ENCODE assay signal across 21 mouse cellular contexts in the genomic region with DNA sequence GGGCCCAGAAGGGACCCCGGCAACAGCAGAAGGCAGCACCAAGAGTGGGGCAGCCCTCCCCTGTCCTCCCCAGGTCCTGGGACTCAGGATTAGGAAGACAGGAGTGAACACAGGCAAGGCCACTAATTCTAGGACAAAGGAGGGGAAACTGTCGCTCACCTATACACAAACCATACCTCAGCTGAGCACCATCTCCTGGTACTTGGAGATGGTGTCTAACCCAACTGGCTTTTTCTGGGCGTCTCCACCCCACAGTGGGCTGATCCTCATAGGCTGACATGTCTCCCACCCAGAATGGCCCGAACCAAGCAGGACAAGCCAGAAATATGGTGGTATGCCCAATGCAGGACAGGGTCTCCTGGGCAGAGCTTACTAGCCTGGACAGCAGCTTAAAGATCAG. TPM values are rescaled to one million over a fixed set of nuclear protein-coding genes. Genes with fewer than 3 reads are reported as not detected.
DNase-seq lines count a peak whose midpoint lies in the region; TF ChIP-seq lines count a peak whose summit lies in the region.
"Had no signal": no experiment of that assay in that cellular context is flagged by ENCODE, and none has a peak within 500 bp of the region (broad histone marks: within the 10 kb centered on the region; RNA-seq: fewer than 3 reads in every experiment).

No protein-coding gene starts in this region.

- intact Hi-C loops in gastrocnemius, adult 2 months (cut with DNase I) = no loop called here
- intact Hi-C loops in gastrocnemius, postnatal 36 days (cut with DNase I) = no loop called here
- intact Hi-C loops in heart, postnatal 10 days (cut with DNase I) = loop anchor here (10.0 kb wide), 1 partner anchor 252 kb away; no protein-coding TSS in a partner anchor
- intact Hi-C loops in heart, postnatal 25 days (cut with DNase I) = no loop called here

- H3K4me3 ChIP-seq in gastrocnemius, adult 2 months = peak overlapping the region; percentile 25; the same call in 1 of the 2 replicates
- H3K4me3 ChIP-seq: embryonic facial prominence, embryonic 10.5 days; embryonic facial prominence, embryonic 13.5 days; erythroblast, embryonic 14.5 days; forebrain, embryonic 12.5 days; forebrain, embryonic 15.5 days; heart, embryonic 15.5 days; hindbrain, embryonic 12.5 days; hindbrain, embryonic 15.5 days had no signal

- H3K27ac ChIP-seq in gastrocnemius, adult 2 months = peak overlapping the region; percentile 88
- H3K27ac ChIP-seq: embryonic facial prominence, embryonic 10.5 days; embryonic facial prominence, embryonic 13.5 days; forebrain, embryonic 12.5 days; forebrain, embryonic 15.5 days; heart, embryonic 15.5 days; hindbrain, embryonic 12.5 days; hindbrain, embryonic 15.5 days had no signal

- peak; percentile 17 for DNase-seq in adrenal gland, adult 2 months
- DNase-seq in adrenal gland, postnatal 10 days = no peak
- DNase-seq in gastrocnemius, adult 2 months = no peak
- no peak for DNase-seq in gastrocnemius, postnatal 36 days
- DNase-seq in heart, postnatal 10 days = peak; percentile 4 to 7
- no peak for DNase-seq in heart, postnatal 25 days (ENCODE audit: low spot score)
- peak; percentile 36 for DNase-seq in testis, postnatal 10 days (ENCODE audit: low spot score)
- no peak for DNase-seq in testis, postnatal 14 days (ENCODE audit: low spot score)
- DNase-seq: cerebellum, adult 18-20 months; cerebellum, adult 9-10 months; cerebellum, postnatal 25 days; embryo, embryonic 11 days; kidney, adult 2 months had no signal

- no peak for TF ChIP-seq CTCF in gastrocnemius, adult 2 months (IDR thresholded peaks at IDR 0.05)

RNA-seq across cellular contexts. Expression of gene Coq8a, which starts 26.8 kb away (rescaled TPM):
- total RNA-seq in adrenal gland, adult 2 months (2021) = 100 to 1,000 TPM; 290 to 315 TPM
- 141 and 188 TPM in 2 replicates for polyA plus RNA-seq in adrenal gland, adult 2 months (2012; rRNA removed)
- 1,000 to 10,000 TPM; 1,138 to 1,532 TPM for total RNA-seq in adrenal gland, postnatal 10 days (2021)
- total RNA-seq in gastrocnemius, adult 2 months (2021) = 1,000 to 10,000 TPM in 1 of 2 experiments, 100 to 1,000 TPM in 1; 633 to 1,638 TPM
- total RNA-seq in gastrocnemius, postnatal 36 days (2021) = 1,000 to 10,000 TPM in 1 of 2 experiments, 100 to 1,000 TPM in 1; 793 to 1,026 TPM
- total RNA-seq in heart, postnatal 10 days (2021) = 100 to 1,000 TPM; 568 to 689 TPM
- total RNA-seq in heart, postnatal 25 days (2021) = 100 to 1,000 TPM; 810 to 852 TPM

Comparison
In these comparisons a context has a peak if more than half of its experiments do, and no peak if none do; other contexts are left out.
1. DNase-seq: peak in adrenal gland, adult 2 months (single experiment), heart, postnatal 10 days (2 of 2) and testis, postnatal 10 days (single experiment); none in adrenal gland, postnatal 10 days (single experiment), gastrocnemius, adult 2 months (single experiment), gastrocnemius, postnatal 36 days (0 of 2), heart, postnatal 25 days (single experiment) and testis, postnatal 14 days (single experiment).